Mouse (Mus musculus): ENCODE measurements around the gene Crabp2.

Gene Crabp2

DNA sequence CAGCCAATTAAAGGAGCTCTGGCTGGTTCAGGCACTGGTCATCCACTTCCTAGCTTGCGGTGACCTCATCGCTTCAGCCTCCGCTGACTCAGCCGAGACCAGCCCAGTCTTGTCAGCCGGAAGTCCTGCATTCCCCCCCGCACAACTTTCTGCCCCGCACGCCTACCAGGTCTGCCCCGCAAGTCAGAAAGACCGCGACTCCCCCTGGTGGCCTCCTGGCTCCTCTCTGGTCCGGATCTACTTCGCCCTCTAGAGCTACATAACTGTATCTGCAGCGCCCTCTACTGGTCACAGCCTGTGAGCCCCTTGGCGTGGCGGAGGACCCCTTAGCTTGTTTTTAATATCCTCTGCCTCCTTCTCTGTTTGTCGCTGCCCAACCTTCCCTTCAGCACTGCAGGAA, 38.4 kb downstream of the Crabp2 start:
- peak; percentile 96 to 99 for DNase-seq

DNA sequence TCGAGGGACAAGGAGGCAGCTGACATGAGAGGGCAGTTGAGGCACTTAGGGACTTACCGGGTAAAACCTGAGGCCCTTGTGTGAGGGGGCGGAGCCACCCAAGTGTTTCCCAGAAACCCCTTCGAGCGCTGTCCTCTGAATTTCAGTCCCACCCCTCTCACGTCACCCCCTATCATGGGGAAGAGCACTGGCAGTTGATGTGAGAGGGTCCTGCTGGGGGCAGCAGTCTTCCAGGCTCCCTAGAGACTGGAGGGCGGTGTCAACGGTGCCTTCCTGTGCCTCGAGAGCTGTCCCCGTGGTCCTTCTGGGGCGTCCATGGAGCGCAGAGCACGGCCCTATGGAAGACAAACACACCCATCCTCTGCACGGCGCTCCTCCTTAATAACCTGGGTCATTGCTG, 39.2 kb downstream of the Crabp2 start:
- peak in 1 of 2 experiments; percentile 30 for DNase-seq

DNA sequence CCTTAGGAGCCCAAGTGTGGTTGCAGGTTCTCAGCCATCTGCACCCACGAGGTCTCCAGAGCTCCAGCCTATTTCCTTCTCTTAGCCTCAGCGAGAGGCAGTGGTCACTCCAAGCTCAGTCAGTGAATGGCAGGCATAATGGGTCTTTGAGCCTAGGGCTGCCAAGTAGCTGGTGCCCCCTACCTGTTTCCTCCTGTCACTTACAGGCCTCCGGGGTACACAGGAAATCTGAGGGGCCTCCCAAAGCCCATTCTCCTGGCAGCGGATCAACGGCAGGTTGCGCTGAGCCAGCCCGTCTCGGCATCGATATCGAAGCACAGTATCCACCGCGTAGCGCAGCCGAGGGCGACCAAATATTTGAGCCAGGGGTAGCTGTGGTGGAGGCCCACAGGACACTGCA, 39.6 kb downstream of the Crabp2 start:
- no peak for DNase-seq

DNA sequence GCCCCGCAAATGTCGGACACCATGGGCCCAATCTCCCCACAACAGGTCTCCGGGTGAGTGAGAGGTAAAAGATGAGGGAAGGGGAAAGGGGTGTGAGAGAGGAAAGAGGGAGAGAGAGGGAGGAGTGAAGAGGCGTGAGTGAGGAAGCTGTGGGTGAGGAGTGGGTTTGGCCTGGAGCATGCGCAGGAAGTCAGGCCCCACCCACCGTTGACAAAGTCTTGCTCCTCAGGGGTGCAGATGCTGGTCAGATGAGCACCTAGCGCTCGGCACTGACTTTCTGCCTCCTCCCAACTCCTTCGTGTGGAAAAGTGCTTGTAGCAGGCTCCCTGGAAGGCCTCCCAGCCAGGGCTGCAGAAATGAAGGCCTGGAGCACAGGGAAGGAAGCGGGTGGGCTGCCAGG, 41.5 kb downstream of the Crabp2 start:
- no peak for DNase-seq

DNA sequence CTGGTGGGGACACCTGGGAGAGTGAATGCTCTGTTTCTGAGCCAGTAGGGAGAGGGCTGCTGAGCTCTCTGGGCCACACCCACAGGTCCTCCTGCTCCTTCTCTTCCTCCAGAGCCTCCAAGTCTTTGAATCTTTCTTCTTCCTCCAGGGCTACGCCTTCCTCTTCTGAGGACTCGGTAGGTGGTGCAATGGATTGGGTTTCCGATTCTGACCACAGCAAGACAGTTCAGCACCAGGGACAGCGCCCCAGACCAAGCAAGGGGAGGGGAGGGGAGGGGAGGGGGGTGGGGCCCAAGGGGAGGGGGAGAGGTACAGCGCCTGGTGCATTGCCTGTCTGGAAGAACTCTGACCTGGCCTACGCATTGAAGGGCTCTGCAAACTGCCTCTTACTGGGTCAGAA, 45.0 kb downstream of the Crabp2 start:
- peak; percentile 28 to 78 for DNase-seq

DNA sequence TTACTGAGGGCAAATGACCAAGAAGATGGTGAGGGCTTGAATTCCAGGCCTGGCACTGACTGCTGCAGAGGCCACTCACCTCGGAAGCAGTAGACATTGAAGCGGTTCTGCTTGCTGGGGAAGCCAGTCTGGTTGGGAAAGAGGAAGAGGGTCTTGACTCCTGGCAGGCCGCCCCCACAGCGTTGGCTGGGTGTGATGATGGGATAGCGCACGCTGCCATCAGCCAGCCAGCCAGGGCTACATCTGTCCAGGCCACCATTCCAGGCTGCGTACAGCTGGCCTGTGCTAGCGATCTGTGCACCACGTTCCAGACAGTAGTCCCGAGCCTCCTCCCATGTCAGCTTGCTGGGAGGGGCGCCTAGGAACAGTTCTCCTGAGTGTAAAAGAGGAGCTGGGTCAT, 46.9 kb downstream of the Crabp2 start:
- no peak for DNase-seq

DNA sequence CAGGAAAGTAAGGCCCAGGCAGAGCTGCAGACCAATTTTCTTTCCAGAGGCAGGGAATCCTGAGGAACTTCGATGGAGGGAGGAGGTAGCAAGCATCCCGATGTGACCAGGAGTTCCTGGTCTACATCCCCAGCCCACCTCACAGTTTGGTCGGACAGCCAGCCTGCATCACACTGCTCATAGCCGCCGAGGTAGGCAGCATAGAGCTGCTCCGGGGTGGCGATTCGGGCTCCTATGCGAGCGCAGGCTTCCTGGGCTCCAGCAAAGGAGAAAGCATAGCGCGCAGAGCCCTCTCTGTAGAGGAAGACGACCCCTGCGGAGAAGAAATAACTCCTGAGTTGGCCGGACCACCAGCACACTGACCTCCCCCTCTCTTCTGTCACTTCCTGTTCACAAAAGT, 47.9 kb downstream of the Crabp2 start:
- DNase-seq: no peak

DNA sequence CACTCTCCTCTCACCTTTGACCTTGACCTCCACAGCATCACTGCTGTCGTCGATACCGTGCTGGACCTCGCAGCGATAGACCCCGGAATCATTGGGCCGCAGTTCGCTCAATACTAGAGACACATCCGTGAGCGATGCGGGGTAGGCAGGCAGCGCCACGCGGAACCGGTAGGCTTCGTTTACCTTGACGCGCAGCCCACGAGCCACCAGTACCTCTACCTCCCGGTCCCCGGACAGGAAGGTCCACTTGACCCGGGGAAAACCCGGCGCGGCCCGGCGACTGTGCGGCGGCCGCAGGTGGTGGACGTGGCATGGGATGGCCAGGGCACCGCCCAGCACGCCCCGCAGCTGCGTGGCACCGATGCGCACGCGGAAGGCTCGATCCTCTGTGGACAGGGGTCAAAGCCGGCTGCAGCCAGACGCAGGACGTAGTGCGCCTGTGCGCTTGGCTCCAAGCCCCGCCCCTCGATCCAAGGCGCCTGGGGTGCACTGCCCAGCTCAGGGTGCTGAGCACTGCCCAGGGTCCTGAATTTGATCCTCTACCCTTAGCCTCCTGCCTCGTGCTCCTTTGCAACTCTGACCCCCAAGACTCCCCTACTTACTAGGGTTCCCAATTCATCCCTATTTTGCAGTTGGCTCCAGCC, 48.6 kb downstream of the Crabp2 start:
- peak; percentile 19 to 69 for DNase-seq

DNA sequence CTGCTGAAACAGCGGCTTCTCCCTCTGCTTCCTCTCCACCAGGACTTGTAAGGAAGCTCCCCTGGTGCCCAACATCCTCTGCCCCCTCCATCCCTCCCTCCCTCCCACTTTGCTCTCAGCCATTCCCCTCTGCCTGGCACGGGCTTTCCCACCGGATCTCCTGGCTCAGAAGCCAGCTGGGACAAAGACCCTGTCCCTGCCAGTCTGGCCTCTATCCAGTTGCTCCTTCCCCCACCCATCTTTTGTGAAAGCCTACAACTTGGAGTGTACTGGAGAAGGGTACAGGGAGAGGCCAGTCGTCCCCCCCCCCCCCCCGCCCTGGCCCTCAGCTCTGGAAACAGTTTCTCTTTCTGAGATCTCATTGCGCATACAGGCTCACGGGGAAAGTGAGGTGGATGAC, 50.3 kb downstream of the Crabp2 start:
- no peak for DNase-seq

DNA sequence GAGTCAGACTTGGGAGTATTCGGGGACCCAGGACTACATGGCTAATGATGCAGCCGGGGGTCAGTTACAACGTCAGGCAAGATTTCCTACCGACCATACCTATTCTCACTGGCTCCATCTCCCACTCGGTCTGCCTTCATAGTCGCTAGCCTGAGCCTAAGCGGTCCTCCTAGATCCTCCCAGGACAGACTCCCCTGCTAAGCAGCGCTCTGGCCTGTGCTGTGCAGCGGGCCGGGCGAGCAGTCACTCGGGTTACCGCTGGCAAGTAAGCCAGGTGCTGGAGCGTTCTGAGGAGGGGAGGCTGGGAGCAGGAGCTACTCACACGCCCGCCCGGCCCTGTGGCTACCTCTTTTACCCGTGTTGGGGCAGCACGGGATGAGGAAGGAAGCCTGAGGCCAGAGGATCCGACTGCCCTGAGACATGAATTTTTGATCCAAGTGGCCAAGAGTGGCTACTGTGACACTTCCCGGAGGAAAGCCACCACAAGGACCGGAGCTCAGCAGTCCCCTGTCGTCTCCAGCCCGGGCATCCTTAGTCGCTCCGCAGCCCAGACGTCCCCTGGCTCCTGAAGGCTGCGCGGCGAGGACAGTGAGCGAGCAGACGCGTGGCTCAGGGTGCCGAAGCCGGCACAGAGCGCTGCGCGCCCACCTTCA, 50.9 kb downstream of the Crabp2 start:
- DNase-seq: no peak

DNA sequence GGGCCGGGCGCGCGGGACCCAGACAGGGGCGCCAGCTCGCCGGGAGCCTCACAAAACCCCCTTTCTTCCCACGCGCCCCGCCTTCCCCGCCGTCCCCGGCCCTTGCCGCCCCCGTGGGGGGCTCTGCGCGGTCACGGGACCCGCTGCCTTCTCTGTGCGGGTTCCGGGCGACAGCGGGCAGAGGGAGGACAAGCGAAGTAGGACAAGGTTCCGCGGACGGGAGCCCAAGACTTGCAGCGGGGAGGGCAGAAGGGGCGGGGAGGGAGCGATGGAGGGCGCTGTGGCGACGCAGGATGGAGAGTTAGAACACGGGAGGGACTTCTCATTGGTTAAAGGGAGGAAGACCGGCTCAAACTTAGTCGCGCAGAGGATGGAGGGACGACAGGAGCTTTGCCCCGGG, 51.7 kb downstream of the Crabp2 start, which contains the start of gene Bcan:
Gene Bcan, minus strand, starts transcription at position 50 of the 400 bp plus-strand sequence.
- no peak for DNase-seq

DNA sequence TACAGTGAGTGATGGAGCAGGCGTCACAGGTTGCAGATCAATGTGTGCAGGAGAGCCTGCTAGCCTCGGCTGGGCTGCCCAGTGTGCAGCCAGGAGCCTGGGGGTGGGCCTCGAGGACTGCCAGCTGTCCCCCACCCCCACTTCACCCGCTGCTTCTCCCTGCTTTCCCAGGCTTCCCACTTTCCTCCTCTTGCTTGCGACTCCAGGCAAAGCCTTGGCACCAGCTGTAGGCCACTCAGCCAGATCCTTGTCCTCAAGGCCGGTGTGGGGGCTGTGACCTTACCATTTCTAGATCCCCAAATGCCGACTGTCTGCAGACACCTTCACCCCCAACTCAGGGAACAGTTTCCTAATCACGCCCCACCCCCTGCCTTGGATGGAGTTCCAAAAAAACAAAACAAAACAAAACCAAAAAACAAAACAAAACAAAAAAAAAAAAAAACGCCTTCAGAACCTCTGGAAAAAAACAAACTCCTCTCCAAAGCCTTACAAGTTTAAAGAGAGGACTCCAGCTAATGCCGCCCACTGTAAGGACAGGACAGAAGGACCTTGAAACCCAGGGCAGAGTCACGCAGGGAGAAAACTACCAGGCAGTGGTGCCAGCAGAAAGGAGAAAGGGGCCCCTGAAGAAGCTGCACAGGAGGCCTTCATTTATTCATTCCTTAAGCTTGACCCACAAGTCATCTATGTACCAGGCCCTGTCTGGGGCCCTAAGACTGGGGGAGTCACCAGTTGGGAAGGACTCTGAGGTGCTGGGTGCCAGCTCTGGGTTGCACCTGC, 52.5 kb downstream of the Crabp2 start:
- DNase-seq: no peak

DNA sequence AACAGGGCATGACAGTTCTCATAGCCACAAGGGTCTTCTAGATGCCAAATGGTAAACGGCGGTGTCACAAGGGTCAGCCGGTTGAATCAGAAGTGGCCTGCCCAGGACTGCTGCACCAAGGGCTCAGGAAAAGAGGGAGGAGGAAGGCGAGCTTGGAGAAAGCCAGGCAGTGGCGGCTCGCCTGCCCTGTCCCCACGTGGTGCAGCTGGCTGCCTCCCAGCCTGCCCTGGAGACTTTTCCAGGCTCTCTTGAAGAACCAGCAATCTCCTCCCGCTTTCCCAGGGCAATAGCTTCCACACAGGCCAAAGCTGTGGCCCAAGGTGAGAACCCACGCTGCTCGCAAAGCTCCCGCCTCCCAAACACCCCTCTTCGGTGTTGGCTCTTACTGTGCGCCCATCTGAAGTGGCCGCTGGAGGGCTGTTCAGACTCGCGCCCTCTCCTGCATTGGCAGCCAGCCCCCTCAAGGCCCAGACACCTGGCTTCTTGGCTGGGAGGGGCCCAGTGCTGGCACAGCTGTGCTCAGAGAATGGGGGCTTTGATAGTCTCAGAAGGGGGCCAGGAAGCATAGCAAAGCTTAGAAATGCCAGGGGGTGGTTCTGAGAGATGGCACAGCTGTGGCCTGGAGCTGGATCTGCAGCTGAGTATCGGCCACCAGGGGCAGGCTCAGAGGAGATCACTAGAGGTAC, 54.0 kb downstream of the Crabp2 start:
- DNase-seq: peak in 1 of 2 experiments; percentile 47
